Mouse (Mus musculus) ES-Bruce4 (cell line): ENCODE results near the gene Ldlrad1. TPM values are rescaled to one million over a fixed set of nuclear protein-coding genes. Genes with fewer than 3 reads are reported as not detected.

ENCODE experiments used
- H3K27ac ChIP-seq: 2 replicates; pipeline ENCODE4 v1.5.1; 2012; ENCODE audit warnings: low read length, inconsistent platforms; ENCODE audit not compliant: insufficient read depth
- H3K27me3 ChIP-seq: 2 replicates; pipeline ENCODE4 v1.6.1; 2012; ENCODE audit warnings: mild to moderate bottlenecking, low read length, inconsistent platforms; ENCODE audit not compliant: control insufficient read depth, poor library complexity, insufficient read depth, severe bottlenecking
- H3K36me3 ChIP-seq: 2 replicates; pipeline ENCODE4 v1.6.1; 2012; ENCODE audit warnings: inconsistent platforms, mild to moderate bottlenecking, low read length, moderate library complexity; ENCODE audit not compliant: control insufficient read depth, poor library complexity, insufficient read depth, severe bottlenecking
- H3K4me1 ChIP-seq: one replicate; pipeline ENCODE4 v1.8.1; 2011; ENCODE audit warnings: low read length; ENCODE audit not compliant: control insufficient read depth, insufficient read depth
- H3K4me3 ChIP-seq: 2 replicates; pipeline ENCODE4 v1.5.1; 2011; ENCODE audit warnings: low read depth, mild to moderate bottlenecking, low read length
- H3K9ac ChIP-seq: 2 replicates; pipeline ENCODE4 v1.6.1; 2012; ENCODE audit warnings: low read depth, mild to moderate bottlenecking, inconsistent platforms; ENCODE audit not compliant: poor library complexity, severe bottlenecking
- H3K9me3 ChIP-seq: replicated peaks from 2 replicates; pipeline ENCODE4 v1.6.1; 2012; ENCODE audit warnings: mild to moderate bottlenecking, low read length, inconsistent platforms; ENCODE audit not compliant: control insufficient read depth, poor library complexity, insufficient read depth, severe bottlenecking
- CTCF ChIP-seq: IDR thresholded peaks from one replicate; pipeline ENCODE4 v1.8.1; 2011; ENCODE audit warnings: low read depth, low read length
- EP300 ChIP-seq: IDR thresholded peaks from 2 replicates; pipeline ENCODE4 v1.6.1; 2011; ENCODE audit warnings: low read depth, low read length; ENCODE audit not compliant: insufficient read depth
- POLR2A ChIP-seq: IDR thresholded peaks from one replicate; pipeline ENCODE4 v1.8.1; 2011; ENCODE audit warnings: low read length; ENCODE audit not compliant: insufficient read depth
- polyA plus RNA-seq: library from polyadenylated mRNA; stranded (reverse); fragments of >200 nt; gene quantifications from 2 replicates; pipeline ENCODE4 v1.2.4, GENCODE M21; 2011; ENCODE audit warnings: low read depth; ENCODE audit not compliant: missing spikeins, insufficient read depth, insufficient read length

The Ldlrad1 gene
- polyA plus RNA-seq, 1 experiment = not detected

DNA sequence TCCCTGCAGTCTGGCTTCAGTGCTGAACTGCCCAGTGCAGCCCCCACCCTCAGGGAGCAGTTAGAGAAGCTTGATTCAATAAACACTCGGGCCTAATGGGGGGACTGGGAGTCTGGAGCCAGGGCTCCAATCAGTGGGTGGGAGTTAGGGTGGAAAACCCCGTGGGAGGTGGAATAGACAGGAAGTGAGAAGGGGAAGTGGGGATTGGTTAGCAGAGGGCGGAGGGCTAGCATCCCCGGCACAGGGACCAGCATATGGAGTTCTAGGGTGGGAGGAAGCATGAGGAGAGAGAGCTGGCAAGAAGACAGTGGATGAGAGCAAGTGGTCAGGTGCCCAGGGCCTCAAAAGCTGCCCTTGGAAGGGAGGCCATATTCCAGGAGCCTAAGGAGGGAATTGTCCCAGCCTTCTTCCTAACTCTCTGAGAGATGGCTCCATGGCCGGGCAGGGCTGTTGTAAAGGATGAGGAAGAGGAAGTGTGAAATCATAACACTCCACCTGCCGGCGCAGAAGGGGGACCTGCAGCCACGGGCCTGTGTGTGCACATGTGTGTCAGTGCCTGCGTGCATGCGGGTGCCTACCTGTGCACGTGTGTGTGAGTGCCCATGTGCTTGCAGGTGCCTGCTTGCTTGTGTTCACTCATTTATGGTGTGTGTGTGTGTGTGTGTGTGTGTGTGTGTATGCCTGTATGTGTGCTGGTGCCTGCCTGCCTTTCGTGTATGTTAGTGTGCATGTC, 4.5 kb downstream of the Ldlrad1 start:
- no peak overlapping the region for H3K4me3 ChIP-seq
- H3K36me3 ChIP-seq = no peaks in the 10 kb centered on the region
- TF ChIP-seq CTCF (no peak), POLR2A (no peak), EP300 (no peak)
- no peak overlapping the region for H3K27ac ChIP-seq
- H3K9ac ChIP-seq = no peak overlapping the region
- no peaks in the 10 kb centered on the region for H3K9me3 ChIP-seq
- H3K4me1 ChIP-seq = no peaks in the 10 kb centered on the region
- no peaks in the 10 kb centered on the region for H3K27me3 ChIP-seq

GRCm38 (mm10) chr4:107217574-107217973, 8.6 kb downstream of the Ldlrad1 start:
- TF ChIP-seq POLR2A (no peak), CTCF (no peak), EP300 (no peak)
- H3K36me3 ChIP-seq = no peaks in the 10 kb centered on the region
- H3K4me3 ChIP-seq = no peak overlapping the region
- H3K9me3 ChIP-seq = no peaks in the 10 kb centered on the region
- no peaks in the 10 kb centered on the region for H3K4me1 ChIP-seq
- no peak overlapping the region for H3K9ac ChIP-seq
- no peak overlapping the region for H3K27ac ChIP-seq
- no peaks in the 10 kb centered on the region for H3K27me3 ChIP-seq

DNA sequence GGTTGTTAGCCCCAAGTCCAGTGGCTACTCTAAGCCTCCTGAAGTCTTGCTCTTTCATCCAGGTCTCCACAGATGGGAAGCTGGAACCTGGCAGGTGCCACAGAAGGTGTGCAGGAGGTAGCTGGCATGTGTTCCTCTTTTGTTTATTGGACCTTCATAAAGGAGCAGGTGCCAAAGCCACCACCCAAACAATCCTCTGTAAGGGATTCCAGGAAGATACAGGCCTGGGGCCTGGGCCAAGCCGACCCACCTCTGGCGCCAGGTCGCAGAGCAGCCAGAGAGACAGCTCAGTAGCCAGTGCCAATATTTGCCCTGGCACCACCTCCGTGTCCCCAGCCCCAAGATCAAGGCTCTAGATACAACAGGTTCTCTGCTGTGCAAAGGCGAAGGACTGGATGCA, 12.5 kb downstream of the Ldlrad1 start:
- Histone ChIP-seq H3K9me3 (no peaks in the 10 kb centered on the region), H3K4me1 (no peaks in the 10 kb centered on the region), H3K9ac (no peak overlapping the region), H3K36me3 (no peaks in the 10 kb centered on the region), H3K4me3 (no peak overlapping the region), H3K27ac (no peak overlapping the region), H3K27me3 (no peaks in the 10 kb centered on the region)
- TF ChIP-seq CTCF (no peak), EP300 (no peak), POLR2A (no peak)

DNA sequence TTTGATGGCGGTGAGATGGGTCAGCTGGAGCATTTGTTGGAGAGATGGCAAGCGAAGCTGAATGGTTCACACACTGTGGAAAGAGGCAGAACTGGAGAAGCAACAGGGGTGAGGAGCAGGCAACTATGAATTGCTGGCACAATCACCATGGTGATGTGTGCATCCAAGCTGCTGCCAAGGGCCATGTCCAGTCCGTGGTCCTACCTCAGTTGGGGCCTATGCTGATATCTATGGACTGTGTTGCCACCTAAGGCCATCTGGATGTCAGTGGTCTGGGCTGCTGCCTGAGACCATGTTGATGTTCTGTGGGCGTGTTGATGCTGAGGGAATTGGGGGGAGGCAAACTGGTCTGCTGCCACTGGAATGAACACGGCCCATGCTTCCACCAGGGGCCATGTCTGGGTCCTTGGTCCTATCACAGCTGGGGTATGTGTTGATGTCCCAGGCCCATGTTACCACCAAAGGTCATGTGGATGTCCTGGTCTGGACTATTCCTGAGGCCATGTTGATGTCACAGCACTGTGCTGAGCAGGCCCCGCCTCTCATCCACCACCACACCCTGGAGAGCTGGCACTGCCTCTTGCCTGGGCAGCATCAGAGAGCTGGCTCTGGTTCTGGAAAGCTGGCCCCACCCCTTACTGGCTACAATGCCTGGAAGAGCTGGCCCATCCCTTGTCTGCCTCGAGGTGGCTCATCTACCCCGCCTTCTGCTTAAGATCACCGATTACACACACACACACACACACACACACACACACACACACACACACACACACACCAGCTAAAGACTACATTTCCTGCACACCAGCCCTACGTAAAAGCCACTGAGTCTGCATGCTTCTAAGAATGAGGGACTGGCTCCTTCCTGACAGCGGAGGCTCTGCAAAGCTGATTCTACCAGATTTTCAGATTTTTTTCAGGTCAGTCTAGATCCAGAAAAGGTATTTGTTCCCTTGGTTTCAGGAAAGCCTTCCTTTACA, 14.5 kb downstream of the Ldlrad1 start:
- no peaks in the 10 kb centered on the region for H3K36me3 ChIP-seq
- no peaks in the 10 kb centered on the region for H3K4me1 ChIP-seq
- H3K9me3 ChIP-seq = no peaks in the 10 kb centered on the region
- no peak overlapping the region for H3K9ac ChIP-seq
- TF ChIP-seq EP300 (no peak), POLR2A (no peak), CTCF (no peak)
- H3K27me3 ChIP-seq = no peaks in the 10 kb centered on the region
- no peak overlapping the region for H3K4me3 ChIP-seq
- no peak overlapping the region for H3K27ac ChIP-seq

DNA sequence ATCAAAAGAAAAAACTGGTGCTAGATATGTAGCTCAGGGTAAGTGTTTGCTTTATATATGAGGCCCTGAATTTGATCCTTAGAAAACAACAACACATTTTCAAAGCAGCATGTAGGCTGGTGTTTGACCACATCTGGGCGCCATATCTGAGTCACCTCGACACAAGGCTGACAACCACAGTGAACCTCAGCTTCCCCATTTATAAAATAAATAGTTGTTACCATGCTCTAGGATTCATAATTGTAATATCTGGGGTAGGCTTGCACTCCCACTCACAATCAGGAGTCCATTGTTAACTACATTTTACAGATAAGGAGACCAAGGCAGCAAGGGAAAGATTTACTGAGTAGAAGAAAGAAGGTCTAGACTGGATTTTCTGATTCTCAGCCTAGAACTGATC, 17.3 kb downstream of the Ldlrad1 start:
- Histone ChIP-seq H3K4me3 (no peak overlapping the region), H3K9ac (no peak overlapping the region), H3K9me3 (no peaks in the 10 kb centered on the region), H3K27ac (no peak overlapping the region), H3K36me3 (no peaks in the 10 kb centered on the region; the same call in 1 of the 2 replicates), H3K4me1 (no peaks in the 10 kb centered on the region), H3K27me3 (no peaks in the 10 kb centered on the region)
- TF ChIP-seq POLR2A = no peak
- no peak for TF ChIP-seq CTCF
- no peak for TF ChIP-seq EP300

- Histone ChIP-seq H3K9ac (no peak overlapping the region), H3K4me3 (no peak overlapping the region), H3K9me3 (no peaks in the 10 kb centered on the region), H3K36me3 (peaks cover 21% of the 10 kb centered on the region), H3K27me3 (no peaks in the 10 kb centered on the region), H3K4me1 (no peaks in the 10 kb centered on the region), H3K27ac (no peak overlapping the region)
- TF ChIP-seq POLR2A (no peak), EP300 (no peak), CTCF (no peak)
Observed at GRCm38 (mm10) chr4:107232219-107232618, 23.2 kb downstream of the Ldlrad1 start.
